In the genomic region with DNA sequence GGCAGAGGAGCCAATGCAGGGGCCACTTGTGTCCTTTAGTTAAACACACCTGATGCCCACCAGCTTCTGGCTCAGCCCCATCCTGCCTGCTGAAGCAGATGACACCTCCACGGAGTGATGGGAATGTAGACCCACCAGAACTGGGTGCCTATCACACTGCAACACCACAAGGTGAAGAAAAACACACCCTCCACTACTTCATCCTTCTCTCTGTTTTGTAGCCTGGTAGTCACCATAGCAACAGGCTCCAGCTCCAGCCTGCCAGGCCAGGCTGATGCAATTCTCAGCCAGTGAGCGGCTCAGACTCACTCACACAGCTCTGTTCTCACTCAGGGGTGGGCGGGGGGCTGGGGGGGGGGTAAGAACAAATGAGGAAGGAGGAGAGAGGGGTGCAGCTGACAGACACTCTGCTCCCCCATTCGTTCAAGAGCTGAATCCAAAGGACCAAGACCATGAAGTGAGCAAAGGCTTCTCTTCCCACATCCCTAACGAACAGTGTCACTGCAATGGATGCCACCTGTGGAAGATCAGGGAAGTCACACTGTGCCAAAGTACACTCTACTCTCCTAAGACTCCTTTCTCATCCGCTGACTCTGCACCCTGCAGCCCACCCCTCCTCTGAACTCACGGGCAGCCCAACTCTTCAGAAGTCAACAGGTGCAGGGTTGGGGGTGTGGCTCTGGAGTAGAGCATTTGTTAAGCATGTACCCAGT, we compare ENCODE assay signal across 9 mouse cellular contexts.
DNase-seq lines count a peak whose midpoint lies in the region; ATAC-seq lines count a peak whose summit lies in the region.
"Had no signal": no experiment of that assay in that cellular context is flagged by ENCODE, and none has a peak within 500 bp of the region (broad histone marks: within the 10 kb centered on the region; RNA-seq: fewer than 3 reads in every experiment).

No protein-coding gene starts in this region.

- peak; percentile 38 for DNase-seq in adrenal gland, postnatal 14 days
- DNase-seq in adrenal gland, postnatal 10 days = no peak
- peak; percentile 94 for DNase-seq in MN1 (ENCODE audit: low spot score)
- peak; percentile 57 to 62 for DNase-seq in frontal cortex, postnatal 36 days (ENCODE audit: low spot score in 2 of 2)
- DNase-seq in gastrocnemius, adult 18-20 months (ENCODE audit: low spot score) = no peak
- DNase-seq in testis, postnatal 14 days (ENCODE audit: low spot score) = no peak
- DNase-seq: adrenal gland, postnatal 36 days had no signal

- 38% methylated on average over 6 of the region's 7 CpGs for WGBS in midbrain, embryonic 12.5 days

- H3K36me3 ChIP-seq in midbrain, embryonic 12.5 days = 0 out of 2 replicates have a peak, but pooled peaks cover 4% of the 10 kb centered on the region

- H3K4me3 ChIP-seq in midbrain, embryonic 12.5 days = no peak overlapping the region

- no peaks in the 10 kb centered on the region for H3K27me3 ChIP-seq in midbrain, embryonic 12.5 days

- H3K4me2 ChIP-seq in midbrain, embryonic 12.5 days (replicated peaks) = no peak overlapping the region

- H3K9ac ChIP-seq in midbrain, embryonic 12.5 days (replicated peaks) = 0 out of 2 replicates have a peak overlapping the region, but pooled peaks have one; percentile 20

- no peak overlapping the region for H3K27ac ChIP-seq in midbrain, embryonic 12.5 days (replicated peaks)

- peaks cover 24% of the 10 kb centered on the region for H3K4me1 ChIP-seq in midbrain, embryonic 12.5 days

- ATAC-seq in midbrain, embryonic 12.5 days (ENCODE audit: low FRiP score, low read depth) = no peak
- no peak for ATAC-seq in cerebellum, adult (ENCODE audit: insufficient number of reproducible peaks, low FRiP score, low TSS enrichment)

- H3K9me3 ChIP-seq in midbrain, embryonic 12.5 days = no peaks in the 10 kb centered on the region

Comparison
In these comparisons a context has a peak if more than half of its experiments do, and no peak if none do; other contexts are left out.
1. DNase-seq: peak in adrenal gland, postnatal 14 days (single experiment), MN1 (single experiment) and frontal cortex, postnatal 36 days (2 of 2); none in adrenal gland, postnatal 10 days (single experiment), gastrocnemius, adult 18-20 months (single experiment) and testis, postnatal 14 days (single experiment).